Mouse (Mus musculus): ENCODE measurements around the gene Kras. TPM values are rescaled to one million over a fixed set of nuclear protein-coding genes. Genes with fewer than 3 reads are reported as not detected.

Kras gene
- total RNA-seq, 2 experiments from 2014 or later = 12.5 to 21.4 TPM

GRCm38 (mm10) chr6:145249291-145250184 lies 501 bp downstream of the Kras start:
- DNase-seq (ENCODE audit: low spot score) = peak; percentile 24

GRCm38 (mm10) chr6:145247886-145248285 lies 2.2 kb downstream of the Kras start:
- no peak for DNase-seq (ENCODE audit: low spot score)

- DNase-seq (ENCODE audit: low spot score) = no peak
These were observed 3.2 kb downstream of the Kras start for GRCm38 (mm10) chr6:145246841-145247240.

GRCm38 (mm10) chr6:145242521-145242920 lies 7.5 kb downstream of the Kras start:
- DNase-seq (ENCODE audit: low spot score) = no peak

GRCm38 (mm10) chr6:145240285-145240684 lies 9.8 kb downstream of the Kras start:
- no peak for DNase-seq (ENCODE audit: low spot score)

- no peak for DNase-seq (ENCODE audit: low spot score)
These were observed 12.9 kb downstream of the Kras start for GRCm38 (mm10) chr6:145237148-145237547.

- no peak for DNase-seq (ENCODE audit: low spot score)
These were observed 14.7 kb downstream of the Kras start for GRCm38 (mm10) chr6:145235367-145235766.

GRCm38 (mm10) chr6:145234391-145234790 lies 15.6 kb downstream of the Kras start:
- no peak for DNase-seq (ENCODE audit: low spot score)

- DNase-seq (ENCODE audit: low spot score) = no peak
These were observed 23.7 kb downstream of the Kras start for GRCm38 (mm10) chr6:145226296-145226695.

- no peak for DNase-seq (ENCODE audit: low spot score)
These were observed 25.8 kb downstream of the Kras start for GRCm38 (mm10) chr6:145224246-145224645.

GRCm38 (mm10) chr6:145215826-145216225 lies 34.2 kb downstream of the Kras start:
- DNase-seq (ENCODE audit: low spot score) = no peak

- DNase-seq (ENCODE audit: low spot score) = no peak
These were observed 36.1 kb downstream of the Kras start for GRCm38 (mm10) chr6:145213916-145214315.

GRCm38 (mm10) chr6:145211376-145212305 lies 38.4 kb downstream of the Kras start:
- no peak for DNase-seq (ENCODE audit: low spot score)

- DNase-seq (ENCODE audit: low spot score) = peak; percentile 99
These were observed 39.2 kb downstream of the Kras start, which contains the start of the genes Casc1 and Etfrf1 for GRCm38 (mm10) chr6:145210816-145211338. Gene Casc1, minus strand, starts transcription at chr6:145211005. Gene Etfrf1, plus strand, starts transcription at chr6:145211134.

GRCm38 (mm10) chr6:145210056-145210680 lies 39.9 kb downstream of the Kras start:
- DNase-seq (ENCODE audit: low spot score) = no peak

GRCm38 (mm10) chr6:145205142-145205541 lies 44.9 kb downstream of the Kras start:
- no peak for DNase-seq (ENCODE audit: low spot score)

- no peak for DNase-seq (ENCODE audit: low spot score)
These were observed 45.6 kb downstream of the Kras start for GRCm38 (mm10) chr6:145204440-145204839.

- no peak for DNase-seq (ENCODE audit: low spot score)
These were observed 47.5 kb downstream of the Kras start for GRCm38 (mm10) chr6:145202432-145203125.

- DNase-seq (ENCODE audit: low spot score) = no peak
These were observed 51.9 kb downstream of the Kras start for GRCm38 (mm10) chr6:145197949-145198686.

- DNase-seq (ENCODE audit: low spot score) = no peak
These were observed 56.6 kb downstream of the Kras start for GRCm38 (mm10) chr6:145193446-145193845.
